Mouse (Mus musculus): ENCODE data around the gene Cyp2d11.
"Not testable (repeated sequence)": the region's sequence is repeated elsewhere in the genome, so short reads cannot be mapped to it uniquely, and the experiment has no call there.

Cyp2d11 gene

GRCm38 (mm10) chr15:82393922-82394321 lies at the start of gene Cyp2d11:
Cyp2d11 (minus strand) TSS chr15:82394022.
- not testable (repeated sequence) for DNase-seq

DNA sequence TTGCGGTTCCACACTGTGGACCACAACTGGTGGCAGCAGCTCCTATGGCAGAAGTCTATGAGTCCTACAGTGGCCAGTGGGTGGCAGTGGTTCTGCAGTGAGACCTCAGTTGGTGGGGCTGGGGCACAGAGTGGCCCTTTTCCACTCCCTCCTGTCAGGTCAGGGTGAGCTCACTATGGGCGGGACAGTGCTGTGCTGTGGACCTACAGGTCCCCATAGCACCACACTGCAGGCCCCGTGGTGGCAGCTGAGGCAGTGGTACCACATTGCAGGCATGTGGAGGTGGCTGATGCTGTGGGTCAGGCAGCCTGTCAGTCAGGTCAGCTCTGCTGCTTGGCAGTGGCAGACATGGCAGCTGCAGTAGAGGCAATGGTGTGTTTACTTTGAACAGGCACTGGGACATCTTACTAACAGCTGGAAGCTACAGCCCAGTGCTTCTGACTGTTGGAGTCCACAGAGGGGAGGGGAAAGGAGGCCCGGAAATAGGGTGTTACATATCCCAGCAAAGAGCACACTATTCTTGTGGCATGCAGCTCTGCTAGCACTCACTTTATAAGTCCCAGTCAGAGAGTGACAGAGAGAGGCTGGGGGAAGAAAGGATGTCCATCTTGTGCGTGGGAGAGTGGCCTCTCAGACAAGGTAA lies 44.3 kb upstream of the Cyp2d11 start:
- DNase-seq = no peak

DNA sequence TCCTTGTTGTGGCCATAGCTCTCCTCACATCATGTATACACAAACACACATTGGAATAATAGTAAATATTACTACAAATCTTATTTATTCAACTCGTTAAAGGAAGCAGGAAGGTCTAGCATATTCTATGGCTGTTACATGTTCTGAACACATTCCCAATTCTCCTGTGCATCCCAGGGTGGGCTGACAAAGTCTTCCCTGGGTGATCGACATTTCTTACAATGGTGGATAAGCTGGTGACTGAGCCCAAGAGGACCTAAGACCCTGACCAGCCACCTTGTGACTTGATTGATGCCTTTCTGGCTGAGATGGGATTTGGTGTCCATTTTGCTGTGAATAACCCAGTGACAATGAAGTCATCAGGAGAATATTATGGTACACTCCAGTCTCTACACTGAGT lies 41.8 kb upstream of the Cyp2d11 start:
- no peak for DNase-seq

DNA sequence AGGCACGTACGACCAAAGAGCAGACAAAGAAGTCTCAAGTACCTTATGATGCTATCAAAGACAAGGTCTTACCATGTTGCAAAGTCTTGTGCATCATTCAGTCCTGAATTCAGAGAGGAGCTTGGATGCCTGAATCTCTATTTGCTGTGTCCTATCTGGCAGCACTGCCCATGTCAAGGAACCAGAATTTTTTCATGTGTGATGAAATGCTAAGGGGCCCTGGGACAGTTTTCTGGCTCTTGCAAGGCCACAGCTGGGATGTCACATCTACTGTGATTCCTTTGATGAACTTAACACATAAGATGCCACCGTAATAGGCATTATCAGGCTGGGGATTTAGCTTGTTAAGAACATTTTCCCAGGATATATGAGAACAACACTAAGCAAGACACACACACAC lies 41.2 kb upstream of the Cyp2d11 start:
- DNase-seq = no peak

GRCm38 (mm10) chr15:82434541-82434940 lies 40.7 kb upstream of the Cyp2d11 start:
- no peak for DNase-seq

- no peak for DNase-seq
Measured at GRCm38 (mm10) chr15:82433621-82434020, 39.8 kb upstream of the Cyp2d11 start.

- no peak for DNase-seq
Measured at GRCm38 (mm10) chr15:82433137-82433536, 39.3 kb upstream of the Cyp2d11 start, which contains the start of gene Cyp2d9. Cyp2d9 (plus strand) TSS chr15:82433437.

DNA sequence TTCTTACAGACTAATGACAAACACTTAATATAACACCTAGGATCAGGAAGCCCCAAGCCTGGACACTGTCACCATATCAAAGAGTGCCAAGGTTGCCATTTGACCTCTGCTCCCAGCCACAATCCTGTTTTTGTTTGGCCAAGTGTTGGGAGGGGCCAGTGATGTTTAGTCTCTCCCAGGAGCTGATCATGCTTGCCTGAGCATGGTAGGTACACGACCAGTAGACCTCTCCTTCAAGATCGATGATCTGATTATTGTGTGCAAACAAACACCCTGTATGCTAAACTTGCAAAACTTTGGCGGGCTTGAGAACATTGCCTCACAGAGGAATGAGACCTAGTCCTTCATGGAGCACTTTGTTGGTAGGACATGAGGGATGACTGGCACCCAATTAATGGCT lies 29.6 kb upstream of the Cyp2d11 start:
- no peak for DNase-seq

DNA sequence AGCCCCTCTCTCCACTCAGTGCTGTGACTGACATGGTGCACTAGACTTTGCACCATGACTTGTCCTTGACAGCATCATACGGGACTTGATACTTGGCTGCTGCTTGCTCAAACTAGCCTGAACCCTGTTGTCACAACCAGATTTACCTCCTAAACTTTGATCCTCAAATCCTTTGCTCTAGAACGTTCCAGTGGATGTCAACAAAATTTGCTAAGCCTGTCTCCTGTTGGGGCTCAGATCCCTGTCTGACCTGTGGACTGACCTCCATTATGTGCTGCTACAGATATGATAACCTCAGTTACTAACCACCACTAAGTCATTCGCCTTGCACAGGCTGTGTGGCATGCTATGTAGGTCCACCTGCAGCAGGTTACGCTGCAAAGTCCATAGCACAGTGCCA lies 29.1 kb upstream of the Cyp2d11 start:
- no peak for DNase-seq

GRCm38 (mm10) chr15:82418616-82419015 lies 24.8 kb upstream of the Cyp2d11 start:
- no peak for DNase-seq

DNA sequence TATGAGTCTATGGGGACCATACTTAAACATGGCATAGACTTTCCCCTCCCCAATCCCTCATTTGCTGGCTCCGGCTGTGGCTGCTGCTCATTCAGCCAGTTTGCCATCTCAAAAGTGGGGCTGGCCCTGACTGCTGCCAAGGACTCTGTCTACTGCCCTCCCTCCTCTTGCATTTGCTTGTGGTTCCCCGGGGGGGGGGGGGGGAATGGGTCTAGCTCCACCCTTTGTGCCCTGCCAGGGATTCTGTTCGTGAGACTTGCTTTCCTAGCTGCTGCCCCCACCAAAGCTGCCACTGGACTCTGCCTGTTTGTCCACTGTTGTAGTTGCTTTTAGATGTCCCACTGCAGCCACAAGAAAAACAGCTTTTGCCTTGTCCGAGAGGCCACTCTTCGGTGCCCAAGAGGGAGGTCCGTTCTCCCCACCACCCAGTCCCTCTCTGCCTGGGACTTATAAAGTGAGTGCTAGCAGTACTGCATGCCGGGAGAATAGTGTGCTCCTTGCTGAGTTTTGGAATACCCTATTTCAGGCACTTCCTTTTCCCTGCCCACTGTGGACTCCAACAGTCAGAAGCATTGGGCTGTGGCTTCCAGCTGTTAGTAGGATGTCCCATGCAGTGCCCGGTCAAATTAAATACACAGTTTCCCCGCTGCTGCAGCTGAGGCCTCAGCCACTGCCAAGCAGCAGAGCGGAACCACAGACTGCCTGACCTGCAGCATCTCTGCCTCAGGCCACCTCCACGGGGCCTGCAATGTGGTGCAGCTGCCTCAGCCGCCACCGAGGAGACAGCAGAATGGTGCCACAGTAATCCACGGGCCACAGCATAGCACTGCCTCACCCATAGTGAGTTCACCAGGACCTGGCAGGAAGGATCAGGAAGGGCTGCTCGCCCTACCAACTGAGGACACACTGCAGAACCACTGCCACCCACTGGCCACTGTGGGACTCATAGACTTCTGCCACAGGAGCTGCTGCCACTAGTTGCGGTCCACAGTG lies 23.3 kb upstream of the Cyp2d11 start:
- peak; percentile 89 to 93 for DNase-seq

DNA sequence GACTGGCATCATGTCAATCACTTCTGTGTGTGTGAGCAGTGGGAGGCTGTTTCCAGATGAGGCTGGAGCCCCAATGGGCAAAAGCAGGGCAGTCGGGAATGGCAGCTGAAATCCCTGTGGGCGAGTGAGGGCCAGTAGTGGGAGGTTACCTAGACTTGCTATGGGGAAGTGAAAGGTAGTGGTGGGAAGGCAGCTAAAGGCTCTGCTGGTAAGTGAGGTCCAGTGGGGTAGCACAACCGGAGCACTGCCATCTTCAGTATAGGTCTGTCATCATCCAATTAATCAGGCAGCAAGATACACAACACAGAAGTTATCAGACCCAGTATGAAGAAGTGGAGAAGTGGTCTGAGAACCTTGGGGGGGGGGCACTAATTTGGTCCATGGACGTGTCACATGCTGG lies 13.7 kb upstream of the Cyp2d11 start:
- DNase-seq = no peak

GRCm38 (mm10) chr15:82406981-82407380 lies 13.2 kb upstream of the Cyp2d11 start, which contains the start of gene Cyp2d10:
Cyp2d10 (minus strand) TSS chr15:82407195.
- no peak for DNase-seq

- no peak for DNase-seq
Measured at GRCm38 (mm10) chr15:82404163-82404562, 10.3 kb upstream of the Cyp2d11 start.

DNA sequence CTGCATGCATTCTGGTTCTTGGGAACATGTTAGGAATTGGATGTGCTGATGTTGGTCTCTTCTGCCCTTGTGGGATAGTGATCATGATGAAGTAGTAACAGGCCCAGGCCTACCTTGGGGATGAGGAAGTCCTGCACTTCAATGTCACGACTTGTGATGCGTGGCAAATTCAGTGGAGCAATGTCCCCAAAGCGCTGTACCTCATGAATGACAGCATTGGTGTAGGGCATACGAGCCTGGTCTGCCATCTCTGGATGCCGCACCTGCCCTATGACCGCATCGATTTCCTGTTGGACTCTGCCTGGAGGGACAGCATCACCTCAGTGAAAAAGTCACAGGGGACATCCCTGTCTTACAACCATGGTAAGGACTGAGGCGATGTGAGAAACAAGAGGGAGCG lies 9.8 kb upstream of the Cyp2d11 start:
- no peak for DNase-seq

GRCm38 (mm10) chr15:82402741-82403140 lies 8.9 kb upstream of the Cyp2d11 start:
- no peak for DNase-seq

- DNase-seq = no peak
Measured at GRCm38 (mm10) chr15:82402106-82402505, 8.3 kb upstream of the Cyp2d11 start.

GRCm38 (mm10) chr15:82401516-82401915 lies 7.7 kb upstream of the Cyp2d11 start:
- DNase-seq = no peak

- not testable (repeated sequence) for DNase-seq
Measured at GRCm38 (mm10) chr15:82395955-82396354, 2.1 kb upstream of the Cyp2d11 start.

- not testable (repeated sequence) for DNase-seq
Measured at GRCm38 (mm10) chr15:82389916-82390315, 3.9 kb downstream of the Cyp2d11 start.

DNA sequence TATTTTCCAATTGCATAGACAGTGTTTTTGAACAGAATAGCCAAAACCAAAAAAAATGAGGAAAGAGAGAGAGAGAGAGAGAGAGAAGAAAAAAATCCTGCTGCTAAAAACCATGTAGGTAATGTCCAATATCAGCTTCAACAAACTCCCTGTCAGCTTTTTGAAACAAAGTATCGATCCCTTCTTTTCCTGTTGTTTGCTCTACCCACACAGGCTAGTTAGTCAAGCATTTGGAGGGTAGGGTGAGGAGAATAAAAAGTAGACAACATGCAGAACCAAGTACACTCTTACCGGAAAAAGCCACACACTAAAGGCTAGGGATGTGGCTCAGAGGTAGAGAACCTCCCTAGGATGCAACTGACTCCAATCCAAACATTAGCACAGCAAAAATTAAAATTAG lies 8.1 kb downstream of the Cyp2d11 start:
- no peak for DNase-seq

GRCm38 (mm10) chr15:82382441-82382840 lies 11.4 kb downstream of the Cyp2d11 start:
- DNase-seq = no peak

DNA sequence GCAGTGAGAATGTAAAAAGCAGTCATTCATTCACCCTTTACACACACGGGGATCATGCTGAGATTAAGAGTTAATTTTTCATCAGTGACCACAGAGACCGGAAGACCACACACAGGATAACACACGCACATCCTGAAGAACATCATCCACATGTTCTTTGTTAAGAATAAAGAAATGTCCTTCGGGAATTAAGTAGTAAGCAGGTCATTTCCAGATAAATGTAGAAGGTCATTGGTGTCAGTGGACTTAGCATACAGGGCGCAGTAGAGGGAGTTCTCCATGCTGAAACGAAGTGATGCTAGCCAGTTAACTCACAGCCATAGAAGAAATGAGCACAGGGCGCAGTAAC lies 13.1 kb downstream of the Cyp2d11 start:
- no peak for DNase-seq
